Mouse (Mus musculus) stomach, postnatal 0 days (tissue): ENCODE data around the gene Stk31.

Experiments used
- CTCF ChIP-seq: IDR thresholded peaks from 2 replicates; pipeline ENCODE4 v1.5.1; 2016; ENCODE audit warnings: antibody characterized with exemption, low read depth, mild to moderate bottlenecking, moderate library complexity
- EP300 ChIP-seq: optimal IDR thresholded peaks from 2 replicates; pipeline ENCODE3; 2016; ENCODE audit warnings: antibody characterized with exemption

- TF ChIP-seq CTCF (no peak), EP300 (no peak)
These were observed 15.4 kb downstream of the Stk31 start for GRCm38 (mm10) chr6:49410830-49411229.
